Mouse (Mus musculus) T-helper 2 cell (primary cell): ENCODE data around the gene Phf7.

Experiments used
- in situ Hi-C: fragments of 300-600 bp; cut with MboI, MseI; formaldehyde crosslinking; loops from one replicate; pipeline ENCODE4 v1.15.1; 2025; ENCODE audit warnings: high pct_unique_total_duplicates

Phf7 gene

DNA sequence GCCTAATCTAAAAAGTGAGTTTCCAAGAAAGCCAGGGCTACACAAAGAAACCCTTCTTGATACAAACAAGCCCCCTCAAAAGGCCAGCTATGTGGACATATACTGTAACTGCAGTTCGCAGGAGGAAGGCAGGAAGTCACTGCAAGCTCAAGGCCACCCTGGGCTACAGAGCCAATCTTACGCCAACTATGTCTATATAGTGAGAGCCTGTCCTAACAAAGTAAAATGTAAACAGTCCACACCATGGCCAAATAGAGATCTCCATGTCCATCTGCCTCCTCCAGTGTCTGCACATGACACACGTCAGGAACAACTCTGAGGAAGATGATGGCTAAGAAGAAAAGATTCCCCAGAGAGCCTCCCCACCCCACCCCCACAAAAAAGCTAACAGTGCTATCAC is 51.1 kb downstream of the Phf7 start:
- in situ Hi-C loops = no loop called here

DNA sequence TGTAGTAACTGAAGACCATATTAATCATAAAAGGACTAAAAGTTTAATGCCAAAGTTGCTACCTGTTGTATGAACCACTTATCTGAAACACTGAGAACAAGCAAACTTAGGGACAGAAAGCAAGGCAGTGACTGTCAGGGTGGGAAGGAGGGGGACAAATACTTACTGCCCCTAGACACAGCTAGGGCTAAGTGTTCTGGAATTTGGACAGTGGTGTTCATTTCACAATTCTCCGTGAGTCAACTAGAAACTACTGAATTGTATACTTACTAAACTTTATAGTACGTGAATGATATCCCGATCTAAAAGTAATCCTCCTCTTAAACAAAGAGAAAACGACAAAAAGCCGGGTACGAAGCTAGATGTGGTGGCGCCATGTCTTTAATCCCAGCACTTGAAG is 51.5 kb downstream of the Phf7 start:
- in situ Hi-C loops = no loop called here

DNA sequence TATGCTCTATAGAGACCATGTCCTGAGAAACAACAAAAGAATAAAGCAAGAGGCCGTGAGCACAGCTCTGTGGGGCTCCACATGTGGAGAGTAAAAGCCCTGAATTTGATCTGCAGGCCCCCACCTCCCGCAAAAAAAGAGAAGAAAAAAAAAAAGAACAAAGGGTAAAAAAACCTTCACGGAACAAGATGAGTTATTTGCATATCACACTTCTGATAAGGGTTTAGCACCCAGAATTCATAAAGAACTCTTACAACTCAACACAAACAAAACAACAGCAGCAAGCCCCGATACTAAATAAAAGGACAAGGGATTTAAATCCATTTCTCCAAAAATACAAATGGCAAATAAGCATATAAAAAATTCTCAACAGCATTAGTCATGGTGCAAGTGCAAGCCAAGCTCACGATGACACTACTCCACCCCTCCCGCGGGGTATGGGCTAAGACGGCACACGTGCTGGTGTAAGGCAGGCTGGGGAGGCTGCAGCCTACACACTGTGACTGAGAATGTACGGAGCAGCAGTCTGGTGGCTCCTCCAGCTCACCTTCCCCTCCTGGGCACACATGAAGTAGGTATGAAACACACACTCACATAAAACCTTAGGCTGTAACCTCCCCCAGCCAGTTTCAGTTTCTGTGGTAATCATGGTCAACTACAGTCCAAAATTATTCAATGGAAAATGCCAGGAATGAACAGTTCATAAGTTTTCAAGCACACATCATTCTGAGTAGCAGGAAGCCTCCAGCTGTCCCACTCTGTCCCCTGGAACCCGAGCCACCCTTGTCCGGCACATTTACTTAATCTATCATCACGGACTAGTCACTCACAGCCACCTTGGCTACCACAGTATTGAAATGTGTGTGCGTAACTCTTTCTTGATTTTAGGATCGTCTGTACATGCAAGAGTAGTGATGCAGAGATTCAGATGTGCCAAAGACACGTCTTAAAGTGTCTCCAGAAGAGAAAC is 53.3 kb downstream of the Phf7 start:
- in situ Hi-C loops = no loop called here

DNA sequence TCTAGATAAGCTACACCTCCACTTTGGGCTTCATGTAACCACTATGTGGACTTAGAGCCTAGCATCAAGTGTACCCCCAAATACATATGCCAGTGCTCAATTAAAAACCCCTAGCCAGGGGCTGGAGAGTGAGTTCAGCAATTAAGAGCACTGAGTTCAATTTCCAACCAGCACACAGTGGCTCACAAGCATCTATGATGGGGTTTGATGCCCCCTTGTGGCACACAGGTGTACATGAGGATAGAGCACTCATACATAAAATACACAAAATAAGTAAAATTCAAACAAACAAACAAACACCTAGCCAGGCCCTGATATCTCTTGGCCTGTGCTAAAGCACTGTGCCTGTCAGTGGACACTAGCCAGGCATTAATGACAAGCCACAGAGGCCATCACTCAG is 55.1 kb downstream of the Phf7 start:
- in situ Hi-C loops = no loop called here

- in situ Hi-C loops = no loop called here
Observed at GRCm38 (mm10) chr14:31195521-31195920, 55.6 kb downstream of the Phf7 start.

- in situ Hi-C loops = loop anchor here (5.0 kb wide), 1 partner anchor 93 kb away; no protein-coding TSS in a partner anchor
Observed at GRCm38 (mm10) chr14:31194891-31195513, 56.1 kb downstream of the Phf7 start.

DNA sequence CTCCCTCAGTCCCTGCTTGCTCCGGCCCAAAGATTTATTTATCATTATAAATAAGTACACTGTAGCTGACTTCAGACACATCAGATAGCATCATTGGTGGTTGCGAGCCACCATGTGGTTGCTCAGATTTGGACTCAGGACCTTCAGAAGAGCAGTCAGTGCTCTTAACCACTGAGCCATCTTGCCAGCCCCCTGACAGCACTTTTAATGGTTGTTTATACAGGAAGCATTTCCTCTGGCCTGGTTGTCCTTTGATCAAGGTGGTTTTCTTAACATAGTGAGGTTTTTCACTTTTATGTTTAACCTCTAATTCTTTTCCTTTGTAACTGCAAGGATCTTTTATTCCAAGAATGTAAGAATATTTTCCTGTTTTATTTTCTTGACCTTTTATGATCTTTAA is 56.7 kb downstream of the Phf7 start:
- in situ Hi-C loops = loop anchor here (5.0 kb wide), 1 partner anchor 92 kb away; no protein-coding TSS in a partner anchor

GRCm38 (mm10) chr14:31193791-31194190 is 57.3 kb downstream of the Phf7 start:
- in situ Hi-C loops = loop anchor here (5.0 kb wide), 1 partner anchor 91 kb away; no protein-coding TSS in a partner anchor

DNA sequence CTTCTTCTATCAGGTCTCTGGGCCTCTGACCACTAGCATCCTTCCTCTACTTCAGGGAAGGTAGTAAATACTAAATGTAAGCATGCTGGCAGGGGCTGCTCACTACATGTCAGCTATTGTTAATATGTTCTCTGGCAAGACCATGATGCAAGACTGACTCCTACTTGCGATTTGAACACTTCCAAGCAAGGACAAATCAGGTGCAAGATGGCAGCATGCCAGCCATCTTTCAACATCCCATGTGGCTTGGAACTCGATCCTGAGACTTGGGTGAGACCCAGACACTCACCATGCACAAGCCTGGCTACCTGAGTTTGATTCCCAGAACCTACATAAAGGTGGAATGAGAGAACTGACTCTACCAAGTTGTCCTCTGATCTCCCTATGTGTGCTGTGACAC is 59.2 kb downstream of the Phf7 start:
- in situ Hi-C loops = loop anchor here (5.0 kb wide), 1 partner anchor 90 kb away; no protein-coding TSS in a partner anchor

GRCm38 (mm10) chr14:31189348-31189747 is 61.8 kb downstream of the Phf7 start:
- in situ Hi-C loops = no loop called here

GRCm38 (mm10) chr14:31188771-31189181 is 62.3 kb downstream of the Phf7 start:
- in situ Hi-C loops = no loop called here
